Mouse (Mus musculus) inflammation-experienced regulatory T-cells, adult 6 months (primary cell): ENCODE data around the gene Cst6. TPM values are rescaled to one million over a fixed set of nuclear protein-coding genes. Genes with fewer than 3 reads are reported as not detected.

ENCODE experiments used
- polyA plus RNA-seq, 3 experiments: library from polyadenylated mRNA; unstranded; fragments of 100-300 nt; shearing (Covaris generic); gene quantifications; one replicate each; pipeline ENCODE4 v1.2.1; 2017

The Cst6 gene
- polyA plus RNA-seq, 3 experiments from 2014 or later = 3.1 to 11.4 (median 5.6) TPM

Other genes starting within 250 kb of the Cst6 start
- gene Rab1b, start 242.5 kb downstream of the Cst6 start, polyA plus RNA-seq = 100 to 1,000 TPM in 2 of 3 experiments, 10 to 100 TPM in 1; 83.1 to 152 (median 102) TPM
- 1 to 10 TPM; 4.4 to 5.0 (median 4.7) TPM for gene Klc2, start 231.0 kb downstream of the Cst6 start, polyA plus RNA-seq
- 10 to 100 TPM; 11.8 to 19.8 (median 19.2) TPM for gene Pacs1, start 76.5 kb downstream of the Cst6 start, polyA plus RNA-seq
- 100 to 1,000 TPM; 316 to 410 (median 348) TPM for gene Sf3b2, start 54.1 kb downstream of the Cst6 start, polyA plus RNA-seq
- gene Gal3st3, start 51.2 kb downstream of the Cst6 start, polyA plus RNA-seq = under 1 TPM in 1 of 3 experiments, not detected in 2; 0.15 TPM
- gene Catsper1, start 13.8 kb downstream of the Cst6 start, polyA plus RNA-seq = not detected
- gene Eif1ad, start 17.2 kb upstream of the Cst6 start, polyA plus RNA-seq = 10 to 100 TPM; 45.7 to 58.4 (median 53.4) TPM
- 100 to 1,000 TPM; 233 to 353 (median 259) TPM for gene Banf1, start 17.6 kb upstream of the Cst6 start, polyA plus RNA-seq
- 10 to 100 TPM; 20.3 to 38.4 (median 27.8) TPM for gene Sart1, start 39.1 kb upstream of the Cst6 start, polyA plus RNA-seq
- not detected for gene Tsga10ip, start 53.0 kb upstream of the Cst6 start, polyA plus RNA-seq
- 10 to 100 TPM; 43.1 to 54.2 (median 47.1) TPM for gene Drap1, start 75.4 kb upstream of the Cst6 start, polyA plus RNA-seq
- gene AI837181, start 75.6 kb upstream of the Cst6 start, polyA plus RNA-seq = 10 to 100 TPM; 14.5 to 28.0 (median 21.2) TPM
- gene Fosl1, start 98.0 kb upstream of the Cst6 start, polyA plus RNA-seq = not detected
- under 1 TPM; 0.47 to 0.74 (median 0.65) TPM for gene Ccdc85b, start 108.3 kb upstream of the Cst6 start, polyA plus RNA-seq
- 100 to 1,000 TPM in 2 of 3 experiments, 10 to 100 TPM in 1; 64.2 to 112 (median 105) TPM for gene Fibp, start 111.0 kb upstream of the Cst6 start, polyA plus RNA-seq
- gene Ctsw, start 118.9 kb upstream of the Cst6 start, polyA plus RNA-seq = 100 to 1,000 TPM; 168 to 249 (median 216) TPM
- gene Efemp2, start 124.4 kb upstream of the Cst6 start, polyA plus RNA-seq = 1 to 10 TPM; 2.9 to 4.3 (median 3.8) TPM
- 10 to 100 TPM; 34.4 to 61.6 (median 36.6) TPM for gene Mus81, start 138.8 kb upstream of the Cst6 start, polyA plus RNA-seq
- 1,000 to 10,000 TPM; 1,933 to 3,699 (median 2,060) TPM for gene Cfl1, start 140.9 kb upstream of the Cst6 start, polyA plus RNA-seq
- under 1 TPM; 0.44 to 0.82 (median 0.70) TPM for gene 1700020D05Rik, start 154.2 kb upstream of the Cst6 start, polyA plus RNA-seq
- 10 to 100 TPM; 11.7 to 26.7 (median 20.0) TPM for gene Snx32, start 161.0 kb upstream of the Cst6 start, polyA plus RNA-seq
- gene Ovol1, start 211.1 kb upstream of the Cst6 start, polyA plus RNA-seq = not detected
- gene Ap5b1, start 218.5 kb upstream of the Cst6 start, polyA plus RNA-seq = 1 to 10 TPM; 5.8 to 7.4 (median 6.5) TPM